Mouse (Mus musculus) thymus, adult 2 months (tissue): Measurements from ENCODE around the gene Ttc23.

Source experiments
- CTCF ChIP-seq: fragments of 200-500 bp; IDR thresholded peaks from 2 replicates; pipeline ENCODE4 v1.5.1; 2012; ENCODE audit warnings: mild to moderate bottlenecking, control low read depth, low read length, moderate library complexity, borderline replicate concordance; ENCODE audit not compliant: control insufficient read depth, poor library complexity, insufficient read depth; ENCODE audit errors: extremely low read depth
- POLR2A ChIP-seq: fragments of 200-500 bp; IDR thresholded peaks from 2 replicates; pipeline ENCODE4 v1.6.1; 2012; ENCODE audit warnings: mild to moderate bottlenecking, low read length, control low read depth, moderate library complexity; ENCODE audit not compliant: control insufficient read depth, poor library complexity, insufficient read depth; ENCODE audit errors: extremely low read depth

- no peak for TF ChIP-seq CTCF
- TF ChIP-seq POLR2A = no peak
Measured at GRCm38 (mm10) chr7:67629681-67630080, 17.5 kb upstream of the Ttc23 start.
